Mouse (Mus musculus) gastrocnemius, adult 8-10 months (tissue): Measurements from ENCODE around the gene Mapkapk2. TPM values are rescaled to one million over a fixed set of nuclear protein-coding genes. Genes with fewer than 3 reads are reported as not detected.

Experiments used
- DNase-seq, 2 experiments: peaks; one replicate each; pipeline ENCODE4 v3.0.0; 2022; ENCODE audit warnings: low spot score in 2 of 2
- total RNA-seq, 4 experiments: library from RNA; stranded (reverse); gene quantifications; 2 replicates each; pipeline ENCODE4 v1.2.4; 2022

The Mapkapk2 gene
- total RNA-seq, 4 experiments from 2014 or later = 215 to 257 (median 231) TPM

DNA sequence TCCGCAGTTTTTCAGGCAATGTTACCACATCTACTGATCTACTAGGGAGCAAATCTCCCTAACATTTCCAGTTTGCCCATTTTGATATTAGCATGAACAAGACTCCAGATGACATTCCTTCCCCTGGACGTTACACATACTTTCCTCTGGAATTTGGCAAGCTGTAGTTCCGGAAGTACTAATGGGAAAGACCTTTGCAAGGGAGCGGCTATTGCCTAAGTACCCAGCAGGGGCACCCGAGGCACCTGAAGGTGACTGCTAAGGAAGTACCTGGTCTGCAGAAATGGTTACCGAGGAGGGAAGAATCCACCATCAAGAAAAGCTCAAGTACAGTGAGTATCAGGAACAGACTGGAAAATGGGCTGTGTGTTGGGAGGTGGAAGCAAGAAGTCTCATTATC is 14.9 kb upstream of the Mapkapk2 start:
- no peak for DNase-seq

DNA sequence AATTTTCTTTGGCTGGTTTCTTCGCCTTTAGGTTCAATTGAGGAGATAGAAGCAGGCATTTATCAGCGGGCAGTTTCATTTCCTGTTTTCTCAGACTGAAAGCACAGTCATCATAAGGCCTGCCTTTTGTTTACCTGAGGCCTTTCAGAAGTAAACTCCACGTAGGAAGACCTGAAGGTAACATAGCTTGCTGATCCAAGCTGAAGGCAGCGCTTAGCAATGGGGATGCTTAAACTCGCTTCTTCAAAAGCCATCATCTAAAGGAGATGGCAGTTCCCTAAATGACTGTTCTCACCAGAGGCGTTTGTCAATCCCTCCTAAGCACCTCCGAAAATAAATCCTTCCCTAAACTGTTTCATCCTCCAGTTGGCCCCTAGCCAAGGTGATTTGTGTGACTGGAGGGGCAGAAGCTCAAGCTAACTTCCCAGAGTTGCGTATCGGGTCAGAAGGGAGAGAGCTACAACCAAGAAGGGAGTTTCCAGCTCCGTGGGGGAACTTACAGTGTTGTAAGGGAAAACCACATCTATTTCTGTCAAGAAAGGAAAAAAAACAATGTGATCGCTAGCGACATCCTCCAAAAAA is 13.0 kb upstream of the Mapkapk2 start:
- DNase-seq = no peak

GRCm38 (mm10) chr1:131107575-131108308 is 10.1 kb upstream of the Mapkapk2 start:
- no peak for DNase-seq

DNA sequence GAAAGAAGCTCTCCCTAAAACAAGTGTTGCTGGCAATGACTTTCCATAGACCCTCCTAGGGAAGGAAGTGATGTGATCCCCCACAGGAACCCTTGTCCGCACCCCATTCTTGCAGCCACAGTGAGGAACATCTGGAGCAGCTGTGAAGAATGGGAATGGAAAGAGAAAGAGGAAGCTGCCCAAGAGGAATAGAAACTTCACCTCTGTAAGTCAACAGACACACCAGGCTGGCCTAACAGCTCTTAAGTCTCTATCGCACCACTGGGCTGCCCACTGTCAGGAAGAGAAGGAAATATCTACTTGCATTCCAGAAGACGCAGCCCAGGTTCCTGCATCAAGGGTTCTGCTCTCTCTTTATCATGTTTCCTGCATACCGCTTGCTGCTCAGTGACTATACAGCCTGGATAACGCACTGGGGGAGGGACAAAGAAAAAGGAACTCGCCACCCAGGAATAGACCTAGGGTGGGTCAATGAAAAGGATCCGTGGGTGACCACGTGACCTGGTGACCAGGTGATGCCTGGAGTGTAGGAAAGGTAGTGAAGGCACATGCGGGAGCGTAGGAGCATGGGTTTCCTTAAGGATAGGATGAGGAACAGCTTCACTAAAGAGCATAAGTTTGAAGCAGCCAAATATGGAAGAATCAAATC is 6.3 kb upstream of the Mapkapk2 start:
- no peak for DNase-seq

GRCm38 (mm10) chr1:131100808-131101207 is 3.2 kb upstream of the Mapkapk2 start:
- no peak for DNase-seq

DNA sequence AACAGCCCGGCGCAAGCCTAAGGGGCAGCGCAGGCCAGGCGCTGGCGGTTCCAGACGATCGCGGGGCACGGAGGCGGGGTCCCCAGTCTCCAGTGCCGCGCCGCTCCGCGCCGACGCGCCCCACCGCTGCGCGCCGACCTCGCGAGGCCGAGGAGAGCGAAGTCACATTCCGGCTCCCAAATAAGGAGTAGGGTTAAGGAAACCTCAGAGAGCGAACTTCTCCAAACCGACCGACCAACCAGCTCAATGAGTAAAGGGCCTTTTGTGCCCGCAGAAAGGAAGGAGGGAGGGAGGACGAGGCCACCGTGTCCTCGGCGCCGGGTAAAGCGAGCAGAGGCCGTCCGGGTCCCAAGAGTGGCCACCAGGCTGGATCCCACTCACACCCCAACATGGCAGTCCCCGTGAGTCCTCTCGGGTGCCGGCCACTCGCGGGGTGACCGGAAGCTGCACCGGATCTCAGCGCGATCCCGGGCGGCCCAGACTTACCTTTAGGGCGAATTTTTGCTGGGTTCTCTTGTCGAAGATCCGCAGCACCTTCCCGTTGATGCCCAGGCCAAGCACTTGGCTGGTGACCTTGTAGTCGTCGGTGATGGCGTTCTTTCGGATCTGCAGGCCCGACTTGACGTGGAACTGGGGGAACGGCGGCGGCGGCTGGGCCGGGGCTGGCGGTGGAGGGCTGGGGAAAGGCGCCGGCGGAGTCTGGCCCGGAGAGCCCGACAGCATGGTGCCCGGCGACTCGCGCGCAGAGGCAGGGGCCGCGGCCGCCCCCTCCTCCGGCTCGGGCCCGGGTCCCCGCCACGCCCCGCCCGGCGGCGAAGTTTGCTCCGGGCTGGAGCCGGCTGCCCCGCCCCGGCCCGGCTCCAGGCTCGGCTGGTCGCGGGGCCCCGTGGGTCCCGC is 575 bp downstream of the Mapkapk2 start:
- peak; percentile 49 to 59 for DNase-seq

DNA sequence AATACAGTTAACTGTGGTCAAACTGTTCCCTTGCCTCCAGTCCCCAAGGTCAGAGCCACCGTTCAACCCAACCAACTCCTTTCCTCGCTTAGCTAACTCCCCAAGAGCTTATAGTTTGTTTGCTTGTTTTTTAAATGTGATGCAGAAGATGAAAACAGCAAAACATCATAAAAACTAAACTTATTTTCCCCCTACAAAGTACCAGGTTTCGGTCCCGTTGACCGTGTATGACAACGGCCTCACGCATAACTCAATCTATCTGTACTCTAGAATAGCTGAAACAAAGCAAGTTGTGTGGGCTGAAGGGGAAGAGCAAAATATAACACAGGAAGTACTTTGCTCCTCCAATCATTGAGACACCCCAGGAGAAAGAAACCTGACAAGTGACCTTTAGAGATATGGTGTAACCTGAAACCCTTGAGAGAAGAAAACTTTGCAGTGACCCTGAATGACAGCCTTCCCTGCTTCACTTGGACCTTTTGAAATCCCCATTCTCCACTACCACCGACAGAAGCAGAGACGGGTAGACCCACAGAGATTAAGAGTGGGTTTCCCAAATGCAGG is 1.4 kb downstream of the Mapkapk2 start:
- no peak for DNase-seq

DNA sequence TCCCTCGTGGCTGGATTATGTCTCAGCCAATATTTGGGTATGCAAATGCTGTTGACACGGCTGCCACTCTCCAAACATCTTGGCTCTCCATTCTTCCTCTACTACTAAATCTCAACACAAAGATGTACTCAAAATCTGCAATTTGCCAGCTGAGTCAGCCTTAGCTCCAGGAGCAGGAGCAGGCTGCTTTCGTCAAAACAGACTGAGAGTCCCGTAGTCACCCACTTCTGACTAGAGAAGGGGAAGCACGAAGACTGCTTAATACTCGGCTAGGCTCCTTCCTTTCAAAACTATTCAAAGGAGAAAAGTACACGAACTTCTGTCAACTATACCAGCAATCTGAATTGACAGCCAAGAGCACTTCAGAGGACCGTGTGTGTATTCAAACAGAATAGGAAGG is 2.1 kb downstream of the Mapkapk2 start:
- no peak for DNase-seq

GRCm38 (mm10) chr1:131093889-131094288 is 3.7 kb downstream of the Mapkapk2 start:
- no peak for DNase-seq

DNA sequence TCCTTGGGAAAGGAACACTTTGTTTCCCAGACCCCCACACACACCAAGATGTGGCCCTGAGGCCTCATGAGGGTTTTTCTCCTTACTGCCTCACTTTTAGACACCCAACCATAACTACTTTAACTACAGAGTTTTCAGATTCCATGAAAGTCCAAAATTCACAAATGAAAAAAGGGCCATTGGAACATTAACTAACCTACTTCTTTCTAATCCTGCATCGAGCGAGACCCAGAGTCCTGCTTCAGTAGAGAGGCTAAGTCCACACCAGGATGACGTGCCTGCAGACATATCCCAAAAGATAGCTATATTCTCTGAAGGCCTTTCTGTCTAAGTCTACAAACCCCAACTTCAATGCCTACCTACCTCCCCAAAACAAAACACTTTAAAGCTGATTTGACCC is 4.8 kb downstream of the Mapkapk2 start:
- DNase-seq = no peak

GRCm38 (mm10) chr1:131092173-131092572 is 5.5 kb downstream of the Mapkapk2 start:
- no peak for DNase-seq

GRCm38 (mm10) chr1:131091481-131091880 is 6.1 kb downstream of the Mapkapk2 start:
- DNase-seq = no peak

- no peak for DNase-seq
Observed at GRCm38 (mm10) chr1:131090877-131091276, 6.7 kb downstream of the Mapkapk2 start.

DNA sequence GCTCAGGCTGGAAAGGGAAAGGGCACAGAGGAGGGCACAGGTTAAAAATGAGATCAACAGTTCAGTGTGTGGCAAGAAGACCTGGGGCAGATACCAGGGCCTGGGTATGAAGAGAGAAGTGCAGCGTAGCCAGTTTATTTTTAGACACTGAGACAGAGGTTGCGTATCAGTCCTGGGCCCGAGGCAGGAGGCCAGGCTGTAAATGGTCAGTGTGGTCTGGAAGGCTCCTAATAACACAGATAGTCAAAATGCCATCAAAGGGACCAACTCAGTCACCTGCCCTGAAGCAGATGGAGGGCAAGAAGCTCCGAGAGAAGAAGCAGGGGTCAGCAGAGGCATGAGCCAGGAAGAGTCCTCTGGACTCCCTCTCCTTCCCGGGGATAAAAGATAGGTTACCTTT is 7.4 kb downstream of the Mapkapk2 start:
- DNase-seq = peak; percentile 48 to 69

- DNase-seq = peak; percentile 32 to 56
Observed at GRCm38 (mm10) chr1:131089525-131090127, 8.0 kb downstream of the Mapkapk2 start.

GRCm38 (mm10) chr1:131088547-131088946 is 9.1 kb downstream of the Mapkapk2 start:
- DNase-seq = no peak

DNA sequence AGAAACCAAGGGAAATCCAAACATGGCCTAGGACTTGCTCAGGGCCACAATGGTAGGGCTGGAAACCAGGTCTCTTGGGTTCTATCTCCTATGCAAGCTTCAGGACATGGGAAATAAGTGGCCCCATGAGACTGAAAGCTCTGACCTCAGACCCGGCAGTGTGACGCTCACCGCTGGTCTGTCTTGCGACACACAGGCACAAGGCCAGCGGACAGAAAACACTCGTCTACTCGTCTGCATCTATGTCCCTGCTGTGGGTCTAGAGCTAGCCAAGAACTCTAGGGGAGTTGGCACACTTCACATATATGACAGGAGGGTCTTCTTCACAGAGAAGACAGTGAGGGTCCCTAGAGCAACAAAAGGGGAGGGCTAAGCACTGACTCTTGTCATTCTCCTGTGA is 10.7 kb downstream of the Mapkapk2 start:
- no peak for DNase-seq

DNA sequence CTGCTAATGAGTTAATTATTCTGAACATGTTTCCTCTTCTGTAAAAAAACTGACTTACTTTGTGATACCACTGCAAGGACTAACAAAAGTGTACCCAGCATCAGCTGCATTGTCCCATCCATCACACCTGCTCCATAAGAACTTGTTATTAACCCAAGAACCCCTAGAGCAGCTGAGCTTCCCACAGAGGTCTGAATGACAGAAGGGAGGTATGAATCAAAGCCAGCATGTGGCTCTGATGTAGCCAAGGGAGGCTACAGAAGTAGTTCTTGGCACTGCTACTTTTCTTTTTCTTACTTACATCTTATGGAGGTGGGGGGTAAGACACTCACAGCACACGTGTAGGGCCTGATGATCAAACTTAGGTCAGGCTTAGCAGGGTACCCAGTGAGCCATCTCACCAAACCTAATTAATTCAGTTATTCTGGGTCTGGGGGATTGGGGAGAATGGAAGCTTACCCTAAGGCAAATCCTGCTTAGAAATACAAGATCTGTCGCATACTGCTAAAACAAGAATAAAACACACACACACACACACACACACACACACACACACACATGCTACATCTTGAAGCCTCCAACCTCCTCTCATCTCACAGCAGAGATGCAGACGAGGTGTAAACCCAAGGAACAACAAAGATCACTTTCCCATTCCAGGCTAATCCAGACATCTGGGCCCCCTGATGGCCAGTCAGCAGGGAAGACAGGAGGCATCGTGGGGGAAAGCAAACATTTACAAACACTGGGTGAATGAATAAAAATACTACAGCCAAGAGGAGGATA is 11.5 kb downstream of the Mapkapk2 start:
- DNase-seq = no peak

- DNase-seq = no peak
Observed at GRCm38 (mm10) chr1:131085272-131085671, 12.4 kb downstream of the Mapkapk2 start.

GRCm38 (mm10) chr1:131084289-131084688 is 13.3 kb downstream of the Mapkapk2 start:
- no peak for DNase-seq
